Mouse (Mus musculus): ENCODE results near the gene Frmd4a.

- TF ChIP-seq CTCF (IDR thresholded peaks at IDR 0.05; ENCODE audit: low read depth) (no peak), EP300 (IDR thresholded peaks at IDR 0.05; ENCODE audit: low read depth) (no peak)
These were observed 604.0 kb downstream of the Frmd4a start for GRCm38 (mm10) chr2:4621471-4621985.

Measured in heart, postnatal 0 days (tissue).